Mouse (Mus musculus) v-Abl transformed pro-B cells (cell line): ENCODE measurements at regions not wholly inside any gene's neighbourhood (a gene's known extent, or its start where the extent isn't known, plus 50 kb on each side); places are given as distances from the start of the nearest gene placed in this dataset.

ENCODE experiments used
- in situ Hi-C, 2 experiments: fragments of 400-800 bp; cut with MboI; formaldehyde crosslinking; loops; one replicate each; pipeline ENCODE4 v1.15.1; 2025; ENCODE audit not compliant: unreplicated experiment in 2 of 2

- in situ Hi-C loops, result no loop called here
Observed at GRCm38 (mm10) chr8:92133484-92134406, 223.7 kb upstream of the Irx5 start.

DNA sequence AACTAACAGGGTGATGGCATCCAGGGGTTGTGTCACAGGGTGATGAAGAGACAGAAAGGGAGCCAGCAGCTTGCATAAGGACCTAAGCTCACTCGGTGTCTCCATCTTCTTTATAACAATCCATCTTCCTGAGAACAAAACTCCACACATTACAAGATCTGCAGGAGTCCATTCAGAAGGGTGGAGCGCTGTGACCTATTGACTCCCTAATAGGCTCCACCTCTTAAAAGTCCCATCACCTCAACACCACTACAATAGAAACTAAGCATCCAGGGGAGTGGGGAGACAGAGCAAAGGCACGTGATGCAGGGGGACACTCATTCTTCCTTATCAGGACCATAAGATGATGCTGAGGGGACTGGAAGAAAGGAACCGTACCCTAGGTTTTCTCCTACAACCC is 224.5 kb upstream of the Irx5 start:
- in situ Hi-C loops, result no loop called here

DNA sequence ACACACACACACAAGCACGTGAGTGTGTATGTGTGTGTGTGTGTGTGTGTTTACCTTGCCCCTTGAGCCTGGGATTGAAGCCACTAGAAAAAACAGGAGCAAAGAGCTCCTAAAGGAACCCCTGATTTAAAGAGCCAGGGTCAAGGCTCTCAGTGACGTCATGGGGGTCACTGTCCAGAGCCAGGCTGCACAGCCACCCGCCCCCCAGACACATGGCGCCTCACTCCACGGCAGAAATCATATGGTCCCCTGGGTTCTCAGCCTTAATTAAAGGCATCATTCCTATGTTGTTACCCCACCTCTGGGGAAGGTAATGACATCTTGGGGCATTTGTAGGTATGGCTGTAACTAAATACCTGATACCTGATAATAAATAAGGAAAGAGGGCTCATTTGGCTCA is 224.9 kb upstream of the Irx5 start:
- in situ Hi-C loops, result no loop called here

GRCm38 (mm10) chr8:92130025-92130557 is 227.3 kb upstream of the Irx5 start:
- in situ Hi-C loops, result no loop called here

DNA sequence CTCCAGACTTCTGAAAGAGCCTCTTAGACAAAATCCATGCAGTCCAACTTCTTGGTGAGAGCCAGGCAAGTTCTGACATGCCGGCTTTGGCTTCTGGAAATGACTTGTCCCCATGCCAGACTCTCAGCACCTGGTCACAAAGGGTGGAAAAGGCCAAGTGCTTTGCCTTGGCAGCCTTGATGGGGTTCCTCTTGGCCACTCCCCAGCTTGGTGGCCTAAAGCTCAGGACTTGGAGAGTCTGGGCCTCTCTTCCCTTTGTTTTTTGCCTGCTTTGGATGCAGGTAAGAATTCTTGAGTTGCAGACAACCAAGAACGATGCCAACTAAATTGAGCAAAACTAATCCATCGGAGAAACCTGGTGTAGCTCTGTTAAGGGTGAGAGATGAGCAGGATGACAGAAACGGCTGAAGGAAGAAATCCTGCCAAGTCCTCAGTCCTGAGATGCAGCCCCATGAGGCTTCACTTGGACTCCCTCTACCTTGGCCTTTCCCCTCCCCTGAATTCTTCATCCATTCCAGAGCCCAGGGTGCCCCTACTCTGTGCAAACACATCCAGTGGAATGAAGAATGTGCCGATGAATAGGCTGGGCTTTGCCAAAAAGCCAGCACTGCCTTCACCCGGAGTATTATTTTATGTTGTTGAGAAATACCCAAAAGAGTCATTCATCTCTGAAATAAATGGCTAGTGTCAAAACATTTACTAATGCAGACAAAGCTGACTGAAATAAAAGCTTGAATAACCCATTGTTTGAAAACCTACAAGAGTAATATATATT is 228.0 kb upstream of the Irx5 start:
- in situ Hi-C loops, result no loop called here

GRCm38 (mm10) chr8:92125631-92126030 is 231.8 kb upstream of the Irx5 start:
- in situ Hi-C loops, result no loop called here

- in situ Hi-C loops, result no loop called here
Observed at GRCm38 (mm10) chr8:92121296-92121695, 236.1 kb upstream of the Irx5 start.

DNA sequence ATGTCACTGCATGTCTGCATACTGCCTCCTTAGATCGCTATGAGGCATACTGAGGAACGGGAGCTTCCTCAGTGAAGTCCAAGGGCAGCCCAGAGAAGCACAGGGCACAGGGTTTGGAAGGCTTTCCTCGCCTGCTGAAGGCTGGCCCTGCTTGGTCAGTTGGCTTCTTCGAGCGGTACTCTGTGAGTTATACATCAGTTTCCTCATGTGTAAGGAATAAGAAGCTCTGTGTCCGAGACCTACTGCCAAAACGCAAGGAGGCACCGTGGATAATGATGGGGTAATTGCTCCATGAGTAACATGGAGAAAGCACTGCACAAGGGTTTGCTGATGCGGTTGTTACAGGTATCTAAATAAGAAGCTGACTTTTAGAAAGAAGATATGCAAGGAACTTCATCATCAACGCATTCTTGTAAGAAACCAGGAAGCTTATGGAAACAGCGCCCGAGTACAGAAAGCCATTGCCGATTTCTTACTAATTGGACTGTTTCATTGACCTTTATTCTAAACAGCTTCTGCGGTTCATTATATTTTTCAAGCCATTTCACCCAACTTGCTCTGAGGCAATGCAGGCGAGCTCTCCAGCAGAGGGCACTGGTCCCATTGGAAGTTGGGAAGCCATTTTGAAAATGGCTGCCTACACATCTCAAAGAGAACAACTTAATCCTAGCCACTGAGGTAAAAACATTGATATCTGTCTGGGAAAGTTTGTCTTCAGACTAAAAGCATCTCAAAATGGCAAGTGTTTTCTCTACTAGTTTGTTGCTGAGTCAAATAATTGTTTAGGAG is 241.8 kb upstream of the Irx5 start:
- in situ Hi-C loops, result no loop called here

DNA sequence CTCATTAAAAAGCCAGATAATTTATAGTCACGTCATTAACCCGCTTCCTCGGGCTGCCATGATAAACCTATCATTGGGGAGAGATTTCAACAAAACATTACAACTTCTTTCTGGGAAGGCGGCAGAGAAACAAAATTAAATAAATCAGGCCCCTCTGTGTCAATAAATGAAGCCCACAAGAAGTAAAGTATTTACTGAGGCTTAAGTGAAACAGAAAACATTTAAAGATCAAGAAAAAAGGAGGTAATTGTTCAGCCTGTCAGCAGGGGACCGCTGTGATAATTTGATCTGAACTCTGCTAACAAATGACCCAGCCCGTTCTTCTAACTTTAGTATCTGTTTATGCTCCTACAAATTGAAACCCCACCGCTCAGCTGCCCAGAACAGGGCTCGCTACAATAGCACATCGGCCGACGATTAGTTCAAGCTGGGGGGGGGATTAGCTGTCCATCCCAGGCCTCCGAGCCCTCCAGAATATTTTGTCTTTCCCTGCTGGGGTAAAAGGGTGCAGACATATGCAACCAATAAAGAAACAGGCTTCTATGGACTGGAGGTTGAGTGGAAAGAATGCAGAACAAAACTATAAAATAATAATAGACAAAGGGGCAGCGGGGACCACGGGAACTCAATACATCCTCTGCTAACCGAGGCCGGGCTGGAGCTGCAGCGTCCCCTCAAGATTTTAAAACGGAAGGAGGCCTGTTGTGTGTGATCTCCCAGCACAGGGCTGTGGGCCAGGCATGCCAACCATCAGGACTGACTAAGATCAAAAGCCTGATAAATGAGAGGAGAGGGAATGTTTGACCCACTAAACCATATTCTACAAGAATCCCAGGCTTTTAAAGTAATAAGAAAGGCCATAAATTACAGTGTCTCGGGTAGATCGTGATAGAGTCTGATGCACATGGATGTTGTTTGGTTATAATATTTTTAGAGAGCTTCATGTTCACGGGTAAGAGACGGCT is 242.8 kb upstream of the Irx5 start:
- in situ Hi-C loops, result no loop called here

GRCm38 (mm10) chr8:92113901-92114300 is 243.5 kb upstream of the Irx5 start:
- in situ Hi-C loops, result no loop called here

DNA sequence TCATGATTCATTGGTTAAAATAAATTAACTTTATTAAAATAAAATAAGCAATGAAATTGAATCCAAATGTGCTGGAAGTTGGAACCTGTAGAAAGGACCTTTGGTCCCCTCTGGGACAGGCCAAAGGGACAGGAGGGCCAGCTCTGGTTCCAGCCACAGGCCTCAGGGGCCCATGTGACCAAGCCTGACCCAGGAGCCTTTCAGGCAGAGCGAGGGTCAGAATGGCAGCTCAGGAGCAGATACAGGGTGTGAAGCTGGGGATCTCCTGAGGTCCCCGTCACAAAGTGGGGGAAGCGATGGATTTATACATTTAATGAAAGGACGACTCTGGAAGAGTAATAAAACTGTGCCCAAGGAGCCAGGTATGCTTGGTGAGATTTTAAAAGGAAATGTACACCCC is 244.0 kb upstream of the Irx5 start:
- in situ Hi-C loops, result no loop called here

GRCm38 (mm10) chr8:92104561-92104960 is 252.9 kb upstream of the Irx5 start:
- in situ Hi-C loops, result no loop called here

DNA sequence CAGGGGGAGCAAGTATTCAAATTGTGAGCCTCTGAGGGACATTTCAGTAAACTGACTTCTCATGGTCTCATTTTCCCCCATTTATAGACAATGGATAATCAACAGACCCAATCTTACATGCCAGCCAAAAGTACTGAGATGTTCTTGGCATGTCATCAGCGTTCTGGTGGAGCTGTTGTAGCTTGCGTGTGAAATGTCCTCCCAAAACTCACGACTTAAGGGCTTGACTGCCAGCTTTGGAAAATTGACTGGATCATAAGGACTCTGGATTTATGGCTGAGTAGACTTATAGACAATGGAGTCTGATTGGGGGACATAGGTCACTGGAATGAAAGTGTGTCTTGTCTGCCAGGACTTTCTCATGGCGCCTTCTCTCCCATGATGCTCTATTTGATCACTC is 254.9 kb upstream of the Irx5 start:
- in situ Hi-C loops, result no loop called here

GRCm38 (mm10) chr8:92095276-92095675 is 262.1 kb upstream of the Irx5 start:
- in situ Hi-C loops, result no loop called here

DNA sequence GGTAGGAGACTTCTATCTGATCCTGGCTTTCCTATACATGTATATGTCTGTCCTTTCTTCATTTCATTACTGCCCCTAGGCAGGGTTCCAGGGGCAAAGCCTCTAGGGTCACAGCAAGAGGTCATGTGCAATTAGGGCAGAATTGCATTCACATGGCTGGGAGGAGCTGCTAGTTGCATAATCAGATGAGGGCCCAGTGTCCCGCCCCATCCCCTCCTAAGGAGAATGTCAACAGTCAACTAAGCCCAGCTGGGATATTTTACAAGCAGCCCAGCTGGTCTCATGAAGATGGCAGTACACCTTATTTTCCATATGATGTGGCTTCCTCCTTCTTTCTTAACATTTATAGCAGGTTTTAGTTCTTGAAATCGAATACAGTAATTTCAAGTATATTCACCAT is 273.3 kb upstream of the Irx5 start:
- in situ Hi-C loops, result no loop called here

DNA sequence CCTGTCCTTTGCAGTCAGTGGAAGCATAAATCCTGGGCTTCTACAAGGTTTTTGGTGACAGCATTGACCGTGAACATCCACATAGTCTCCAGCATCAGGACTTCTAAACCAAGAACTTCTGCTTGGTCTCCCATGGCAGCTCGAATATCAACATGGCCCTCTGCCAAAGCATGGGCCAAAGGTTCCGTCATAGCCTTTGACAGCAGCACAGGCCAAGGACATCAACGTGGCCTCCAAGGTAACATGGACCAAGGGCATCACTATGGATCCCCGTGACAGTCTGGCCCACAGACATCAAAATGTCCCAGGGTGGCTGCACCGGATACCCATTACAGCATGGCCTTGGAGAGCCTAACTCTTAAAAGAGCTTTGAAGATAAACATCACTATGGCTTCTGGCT is 275.5 kb upstream of the Irx5 start:
- in situ Hi-C loops, result no loop called here

DNA sequence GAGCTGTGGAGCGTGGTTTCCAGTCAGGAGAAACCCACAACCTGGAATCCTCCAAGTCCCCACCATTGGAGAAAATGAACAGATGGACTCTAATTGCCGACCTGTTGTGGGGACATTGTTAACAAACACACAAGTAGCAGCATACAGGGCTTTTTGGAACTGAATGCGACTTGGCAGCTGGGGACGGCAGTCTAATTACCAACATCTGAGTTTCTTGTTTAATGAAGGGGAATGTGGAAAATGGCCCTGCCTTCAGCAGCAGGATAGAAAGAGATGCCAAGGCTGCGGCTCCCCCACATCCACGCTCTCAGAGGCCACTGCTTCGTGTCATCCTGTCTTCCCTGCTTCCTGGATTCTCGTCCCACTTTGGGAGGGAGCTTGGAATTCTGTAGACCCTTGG is 276.6 kb upstream of the Irx5 start:
- in situ Hi-C loops, result no loop called here

GRCm38 (mm10) chr8:92077611-92078010 is 275.7 kb upstream of the Irx3 start:
- in situ Hi-C loops, result no loop called here

- in situ Hi-C loops, result no loop called here
Observed at GRCm38 (mm10) chr8:92072254-92072615, 270.4 kb upstream of the Irx3 start.
